Mouse (Mus musculus): ENCODE measurements around the gene Rbmx.

DNA sequence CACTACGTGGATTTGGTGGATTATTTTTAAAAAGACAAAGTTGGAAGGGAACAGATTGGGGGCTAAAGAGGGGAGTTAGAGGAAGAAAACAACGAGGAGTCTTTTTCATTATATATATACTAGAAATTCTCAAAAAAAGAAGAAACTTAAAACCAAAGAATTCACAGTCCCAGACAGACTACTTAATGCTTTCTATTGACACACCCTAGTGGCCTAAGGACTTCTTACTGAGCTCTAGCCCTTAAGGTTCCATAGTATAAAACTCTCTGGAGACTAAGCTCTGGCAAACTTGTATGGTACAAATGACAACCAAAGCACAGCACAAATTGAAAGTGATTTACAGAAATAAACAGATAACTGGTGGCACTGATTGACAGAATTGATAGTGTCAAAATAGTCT is 18.8 kb downstream of the Rbmx start:
- TF ChIP-seq CTCF (IDR thresholded peaks at IDR 0.05; ENCODE audit: insufficient read depth, low read depth, low read length) (no peak), POLR2A (IDR thresholded peaks at IDR 0.05; ENCODE audit: insufficient read depth, low read depth, low read length) (no peak)

Data from olfactory bulb, adult 2 months (tissue).